Mouse (Mus musculus) thymus, adult 2 months (tissue): ENCODE data around the gene Rab11b. TPM values are rescaled to one million over a fixed set of nuclear protein-coding genes. Genes with fewer than 3 reads are reported as not detected.
A peak's percentile ranks its signal among the peaks of the same experiment; 100 is the strongest.

Source experiments
- DNase-seq: peaks from one replicate; pipeline ENCODE4 v3.0.0; 2021
- H3K27ac ChIP-seq: fragments of 200-500 bp; 2 replicates; pipeline ENCODE4 v1.5.1; 2012; ENCODE audit warnings: low read length, control low read depth; ENCODE audit not compliant: control insufficient read depth, insufficient read depth
- H3K27me3 ChIP-seq: fragments of 200-500 bp; 2 replicates; pipeline ENCODE4 v1.6.1; 2012; ENCODE audit warnings: mild to moderate bottlenecking, low read length, moderate library complexity, mixed read lengths; ENCODE audit not compliant: control insufficient read depth, insufficient read depth
- H3K36me3 ChIP-seq: fragments of 200-500 bp; 2 replicates; pipeline ENCODE4 v1.6.1; 2012; ENCODE audit warnings: mild to moderate bottlenecking, low read length, moderate library complexity; ENCODE audit not compliant: control insufficient read depth, insufficient read depth
- H3K4me1 ChIP-seq: fragments of 200-500 bp; replicated peaks from 2 replicates; pipeline ENCODE4 v1.6.1; 2012; ENCODE audit warnings: low read length; ENCODE audit not compliant: control insufficient read depth, insufficient read depth
- H3K4me3 ChIP-seq: fragments of 200-500 bp; 2 replicates; pipeline ENCODE4 v1.5.1; 2012; ENCODE audit warnings: mild to moderate bottlenecking, low read length, control low read depth, moderate library complexity; ENCODE audit not compliant: control insufficient read depth, insufficient read depth
- CTCF ChIP-seq: fragments of 200-500 bp; IDR thresholded peaks from 2 replicates; pipeline ENCODE4 v1.5.1; 2012; ENCODE audit warnings: mild to moderate bottlenecking, control low read depth, low read length, moderate library complexity, borderline replicate concordance; ENCODE audit not compliant: control insufficient read depth, poor library complexity, insufficient read depth; ENCODE audit errors: extremely low read depth
- POLR2A ChIP-seq: fragments of 200-500 bp; IDR thresholded peaks from 2 replicates; pipeline ENCODE4 v1.6.1; 2012; ENCODE audit warnings: mild to moderate bottlenecking, low read length, control low read depth, moderate library complexity; ENCODE audit not compliant: control insufficient read depth, poor library complexity, insufficient read depth; ENCODE audit errors: extremely low read depth
- WGBS: fragments of 180-500 bp; shearing (Covaris S2); methylation state at CpG from one replicate; pipeline ENCODE4 v1.1.7; 2018; 5-methylcytosine and 5-hydroxymethylcytosine counted together
- polyA plus RNA-seq: library from polyadenylated mRNA; depleted of rRNA; stranded (reverse); fragments of >200 nt; gene quantifications from 2 replicates; pipeline ENCODE4 v1.2.3, GENCODE M21; 2012

Rab11b gene
- polyA plus RNA-seq, 1 experiment, result 464 TPM

DNA sequence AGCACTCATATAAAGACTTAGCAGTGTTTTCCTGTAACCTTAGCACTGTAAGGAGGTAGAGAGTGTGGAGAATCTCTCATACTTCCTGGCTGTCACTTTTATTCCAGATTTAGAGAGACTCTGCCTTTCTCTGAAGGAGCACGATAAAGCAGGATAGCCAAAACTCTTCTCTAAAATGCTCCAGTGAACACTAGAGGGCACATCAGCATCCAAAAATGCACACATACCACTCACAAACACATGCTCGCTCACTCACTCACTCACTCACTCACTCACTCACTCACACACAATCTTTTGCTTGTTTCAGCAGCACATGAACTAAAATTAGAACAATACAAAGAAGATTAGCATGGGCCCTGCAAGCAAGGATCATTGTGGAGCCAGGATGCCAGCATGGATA is 31.1 kb downstream of the Rab11b start:
- H3K4me3 ChIP-seq, result no peak overlapping the region
- H3K36me3 ChIP-seq, result no peaks in the 10 kb centered on the region
- no peak for DNase-seq
- 55% methylated on average over 2 of the region's 2 CpGs for WGBS
- H3K27ac ChIP-seq, result no peak overlapping the region
- H3K27me3 ChIP-seq, result no peaks in the 10 kb centered on the region
- no peaks in the 10 kb centered on the region for H3K4me1 ChIP-seq
- TF ChIP-seq POLR2A, result no peak
- TF ChIP-seq CTCF, result no peak

DNA sequence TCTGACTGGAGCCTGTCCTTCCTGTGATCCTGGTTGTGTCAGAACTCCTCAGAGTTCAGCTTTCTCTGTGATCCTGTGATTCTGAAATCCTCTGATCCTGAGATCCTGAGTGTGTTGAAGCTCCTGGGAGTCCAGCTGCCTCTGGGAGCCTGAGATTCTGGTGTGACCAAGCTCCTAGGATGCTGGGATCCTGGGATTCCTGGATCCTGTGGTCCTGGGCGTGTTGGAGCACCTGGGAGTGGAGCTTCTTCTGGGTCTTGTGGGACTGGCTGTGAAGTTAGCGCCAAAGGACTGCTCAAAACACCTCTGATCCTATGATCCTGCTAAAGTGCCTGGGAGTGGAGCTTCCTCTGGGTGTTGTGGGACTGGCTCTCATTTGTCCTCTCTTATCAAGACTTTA is 31.9 kb downstream of the Rab11b start:
- Histone ChIP-seq H3K36me3 (no peaks in the 10 kb centered on the region), H3K27ac (no peak overlapping the region), H3K4me1 (no peaks in the 10 kb centered on the region), H3K4me3 (no peak overlapping the region), H3K27me3 (no peaks in the 10 kb centered on the region)
- WGBS, result 90% methylated on average over 2 of the region's 2 CpGs
- DNase-seq, result no peak
- TF ChIP-seq CTCF (no peak), POLR2A (no peak)

GRCm38 (mm10) chr17:33719736-33720378 is 40.5 kb downstream of the Rab11b start:
- Histone ChIP-seq H3K36me3 (no peaks in the 10 kb centered on the region), H3K27ac (no peak overlapping the region), H3K4me1 (peaks cover 2% of the 10 kb centered on the region; the same call in 1 of the 2 replicates), H3K27me3 (no peaks in the 10 kb centered on the region), H3K4me3 (no peak overlapping the region)
- DNase-seq, result no peak
- 96% methylated on average over 7 of the region's 7 CpGs for WGBS
- TF ChIP-seq CTCF, result no peak
- no peak for TF ChIP-seq POLR2A

- H3K27ac ChIP-seq, result no peak overlapping the region
Observed at GRCm38 (mm10) chr17:33718944-33719725, 41.2 kb downstream of the Rab11b start.

DNA sequence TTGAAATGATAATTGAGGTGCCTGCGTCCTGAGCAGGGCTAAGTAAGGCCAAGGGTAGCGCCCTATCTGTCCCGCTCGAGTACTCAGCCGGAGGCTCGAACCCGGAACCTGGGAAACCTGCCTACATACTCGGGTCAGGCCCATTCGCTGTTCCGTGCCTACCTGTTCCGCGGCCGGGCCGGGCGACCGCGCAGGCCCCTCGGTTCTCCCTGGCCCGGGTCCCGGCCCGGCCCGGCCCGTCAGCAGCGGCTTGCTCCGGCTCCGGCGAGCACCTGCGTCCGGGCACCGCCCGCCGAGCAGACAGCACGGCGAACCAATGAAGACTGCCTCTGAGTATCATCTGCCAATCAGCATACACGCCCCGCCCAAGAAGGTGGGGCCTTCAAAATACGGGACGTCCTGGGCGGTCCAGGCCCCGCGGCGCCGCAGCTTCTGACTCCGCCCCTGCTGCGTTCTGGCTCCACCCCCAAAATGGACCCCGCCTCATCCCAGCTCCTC is 41.9 kb downstream of the Rab11b start, which contains the start of gene March2:
TSS of gene March2 (minus strand) at position 287 of the 498 bp plus-strand sequence.
- under 1% methylated on average over 46 of the region's 46 CpGs for WGBS

More at GRCm38 (mm10) chr17:33718944-33719725, 41.2 kb downstream of the Rab11b start:
- no peak for DNase-seq
- H3K36me3 ChIP-seq, result no peaks in the 10 kb centered on the region
- H3K4me1 ChIP-seq, result peaks cover 2% of the 10 kb centered on the region; the same call in 1 of the 2 replicates
- H3K4me3 ChIP-seq, result no peak overlapping the region
- H3K27me3 ChIP-seq, result no peaks in the 10 kb centered on the region
- TF ChIP-seq POLR2A (no peak), CTCF (no peak)
- WGBS, result 58% methylated on average over 10 of the region's 10 CpGs

DNA sequence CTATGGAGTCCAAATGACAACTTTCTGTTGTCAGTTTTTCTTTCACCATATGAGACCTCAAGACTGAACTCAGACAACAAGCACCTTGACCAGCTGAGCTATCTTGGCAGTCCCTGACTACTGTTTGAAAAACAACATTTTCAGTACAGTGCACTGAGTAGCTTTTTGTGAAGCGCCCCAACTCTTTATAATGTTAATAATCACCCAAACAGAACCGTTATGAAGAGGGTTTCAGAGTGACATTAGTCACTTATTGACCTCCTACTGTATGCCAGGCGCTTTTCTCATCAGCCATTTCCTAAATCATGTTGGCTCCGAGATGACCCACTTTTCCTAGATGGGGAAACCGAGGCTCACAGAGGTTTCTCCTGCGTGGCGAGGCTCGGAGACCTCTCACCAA is 42.3 kb downstream of the Rab11b start:
- no peak for DNase-seq
- peaks cover 2% of the 10 kb centered on the region; the same call in 1 of the 2 replicates for H3K4me1 ChIP-seq
- TF ChIP-seq CTCF (no peak), POLR2A (no peak)
- WGBS, result 13% methylated on average over 8 of the region's 8 CpGs
- H3K36me3 ChIP-seq, result no peaks in the 10 kb centered on the region
- peak overlapping the region; percentile 94 for H3K4me3 ChIP-seq
- no peaks in the 10 kb centered on the region for H3K27me3 ChIP-seq
- H3K27ac ChIP-seq, result peak overlapping the region; percentile 5; the same call in 1 of the 2 replicates

More for the DNA sequence above, 41.9 kb downstream of the Rab11b start, which contains the start of gene March2:
- DNase-seq, result peak; percentile 98
- Histone ChIP-seq H3K36me3 (no peaks in the 10 kb centered on the region), H3K27ac (peak within 1 kb of the TSS; percentile 5; the same call in 1 of the 2 replicates), H3K4me1 (peaks cover 2% of the 10 kb centered on the region; the same call in 1 of the 2 replicates), H3K4me3 (peak within 1 kb of the TSS; percentile 94), H3K27me3 (no peaks in the 10 kb centered on the region)
- TF ChIP-seq POLR2A (peak; percentile 89; the same call in 1 of the 2 replicates), CTCF (peak; percentile 50; the same call in 1 of the 2 replicates)
